Mouse (Mus musculus) brain, embryonic 14.5 days (tissue): ENCODE results near the gene Tlnrd1. TPM values are rescaled to one million over a fixed set of nuclear protein-coding genes. Genes with fewer than 3 reads are reported as not detected.

Source experiments
- DNase-seq: peaks from one replicate; pipeline ENCODE4 v3.0.0-alpha.2; 2011; ENCODE audit warnings: low read depth
- CTCF ChIP-seq: fragments of 200-500 bp; IDR thresholded peaks from 2 replicates; pipeline ENCODE4 v1.5.1; 2012; ENCODE audit warnings: inconsistent platforms, mild to moderate bottlenecking, moderate library complexity, borderline replicate concordance; ENCODE audit not compliant: insufficient read depth, insufficient read length; ENCODE audit errors: extremely low read depth
- POLR2A ChIP-seq: fragments of 200-500 bp; IDR thresholded peaks from 2 replicates; pipeline ENCODE4 v1.6.1; 2012; ENCODE audit warnings: mild to moderate bottlenecking, inconsistent platforms, borderline replicate concordance; ENCODE audit not compliant: poor library complexity, insufficient read depth, insufficient read length, severe bottlenecking; ENCODE audit errors: extremely low read depth
- polyA plus RNA-seq: library from polyadenylated mRNA; depleted of rRNA; stranded (reverse); fragments of >200 nt; gene quantifications from 2 replicates; pipeline ENCODE4 v1.2.3, GENCODE M21; 2012; rRNA removed

The Tlnrd1 gene
- polyA plus RNA-seq: 23.7 and 28.0 TPM in 2 replicates

- DNase-seq: peak; percentile 96
- TF ChIP-seq CTCF (no peak), POLR2A (peak; percentile 92)
Measured at GRCm38 (mm10) chr7:83884021-83884658, at the start of gene Tlnrd1, which contains the start of gene Mesd. Gene Tlnrd1 (minus strand): TSS chr7:83884305. Gene Mesd (plus strand): TSS chr7:83884466.

- TF ChIP-seq POLR2A (no peak), CTCF (no peak)
- peak; percentile 3 for DNase-seq
Measured at GRCm38 (mm10) chr7:83921637-83922036, 37.5 kb upstream of the Tlnrd1 start.

- peak; percentile 48 for DNase-seq
- no peak for TF ChIP-seq POLR2A
- TF ChIP-seq CTCF: no peak
Measured at GRCm38 (mm10) chr7:83920241-83920640, 36.1 kb upstream of the Tlnrd1 start.

- TF ChIP-seq POLR2A: no peak
- TF ChIP-seq CTCF: peak; percentile 90
- peak; percentile 89 for DNase-seq
Measured at GRCm38 (mm10) chr7:83914566-83914965, 30.5 kb upstream of the Tlnrd1 start.

GRCm38 (mm10) chr7:83913995-83914394 lies 29.9 kb upstream of the Tlnrd1 start:
- TF ChIP-seq POLR2A: no peak
- no peak for TF ChIP-seq CTCF
- DNase-seq: no peak

GRCm38 (mm10) chr7:83913405-83913932 lies 29.4 kb upstream of the Tlnrd1 start:
- no peak for TF ChIP-seq CTCF
- DNase-seq: no peak

GRCm38 (mm10) chr7:83911909-83912308 lies 27.8 kb upstream of the Tlnrd1 start:
- DNase-seq: no peak
- TF ChIP-seq POLR2A (no peak), CTCF (no peak)

- no peak for DNase-seq
- TF ChIP-seq POLR2A (no peak), CTCF (no peak)
Measured at GRCm38 (mm10) chr7:83904831-83905230, 20.7 kb upstream of the Tlnrd1 start.

GRCm38 (mm10) chr7:83902296-83903145 lies 18.4 kb upstream of the Tlnrd1 start:
- no peak for DNase-seq
- no peak for TF ChIP-seq CTCF
- TF ChIP-seq POLR2A: no peak

GRCm38 (mm10) chr7:83901425-83901824 lies 17.3 kb upstream of the Tlnrd1 start:
- DNase-seq: no peak
- TF ChIP-seq POLR2A (no peak), CTCF (no peak)

- no peak for DNase-seq
- TF ChIP-seq CTCF: no peak
- TF ChIP-seq POLR2A: no peak
Measured at GRCm38 (mm10) chr7:83900519-83900918, 16.4 kb upstream of the Tlnrd1 start.
